In genomic region chr9:65435211-65435610, GRCm38 (mm10) we compare ENCODE assay signal across 8 mouse cellular contexts. TPM values are rescaled to one million over a fixed set of nuclear protein-coding genes. Genes with fewer than 3 reads are reported as not detected.
DNase-seq lines count a peak whose midpoint lies in the region; ATAC-seq and TF ChIP-seq lines count a peak whose summit lies in the region.

No protein-coding gene starts in this region.

- 75% methylated on average over 4 of the region's 4 CpGs for WGBS in forebrain, embryonic 10.5 days
- 75% methylated on average over 4 of the region's 4 CpGs for WGBS in forebrain, embryonic 12.5 days
- WGBS in lung, embryonic 16.5 days = 63% methylated on average over 4 of the region's 4 CpGs
- 78% methylated on average over 4 of the region's 4 CpGs for WGBS in hindbrain, embryonic 15.5 days

- peak overlapping the region; percentile 97 for H3K4me3 ChIP-seq in forebrain, embryonic 10.5 days
- no peak overlapping the region; the same call in 1 of the 2 replicates for H3K4me3 ChIP-seq in forebrain, embryonic 12.5 days (replicated peaks)
- H3K4me3 ChIP-seq in lung, embryonic 16.5 days (ENCODE audit: low read length) = no peak overlapping the region; the same call in 1 of the 2 replicates
- H3K4me3 ChIP-seq in hindbrain, embryonic 15.5 days = peak overlapping the region; percentile 100; the same call in 1 of the 2 replicates
- peak overlapping the region; percentile 36 for H3K4me3 ChIP-seq in myocyte

- peaks cover 10% of the 10 kb centered on the region for H3K4me1 ChIP-seq in forebrain, embryonic 10.5 days
- H3K4me1 ChIP-seq in forebrain, embryonic 12.5 days = peaks cover 6% of the 10 kb centered on the region
- peaks cover 7% of the 10 kb centered on the region for H3K4me1 ChIP-seq in lung, embryonic 16.5 days (replicated peaks; ENCODE audit: control insufficient read depth, insufficient read depth, low read length)
- H3K4me1 ChIP-seq in hindbrain, embryonic 15.5 days (replicated peaks) = peaks cover 9% of the 10 kb centered on the region

- no peak overlapping the region; the same call in 1 of the 2 replicates for H3K4me2 ChIP-seq in forebrain, embryonic 12.5 days
- peak overlapping the region; percentile 70; the same call in 1 of the 2 replicates for H3K4me2 ChIP-seq in lung, embryonic 16.5 days (ENCODE audit: low read depth, low read length)
- peak overlapping the region; percentile 64 for H3K4me2 ChIP-seq in hindbrain, embryonic 15.5 days
- no peak overlapping the region for H3K4me2 ChIP-seq in myocyte (ENCODE audit: low read depth)

- no peak overlapping the region for H3K9ac ChIP-seq in forebrain, embryonic 12.5 days
- no peak overlapping the region for H3K9ac ChIP-seq in lung, embryonic 16.5 days (ENCODE audit: low read length)
- H3K9ac ChIP-seq in hindbrain, embryonic 15.5 days = 0 out of 2 replicates have a peak overlapping the region, but pooled peaks have one; percentile 94

- H3K9me3 ChIP-seq in forebrain, embryonic 10.5 days = no peaks in the 10 kb centered on the region
- H3K9me3 ChIP-seq in forebrain, embryonic 12.5 days = no peaks in the 10 kb centered on the region
- no peaks in the 10 kb centered on the region for H3K9me3 ChIP-seq in lung, embryonic 16.5 days (ENCODE audit: control insufficient read depth, low read length)
- H3K9me3 ChIP-seq in hindbrain, embryonic 15.5 days = no peaks in the 10 kb centered on the region

- H3K27me3 ChIP-seq in forebrain, embryonic 10.5 days (ENCODE audit: poor library complexity, severe bottlenecking) = no peaks in the 10 kb centered on the region
- H3K27me3 ChIP-seq in forebrain, embryonic 12.5 days = 0 out of 2 replicates have a peak, but pooled peaks cover 4% of the 10 kb centered on the region
- H3K27me3 ChIP-seq in lung, embryonic 16.5 days (ENCODE audit: control insufficient read depth, insufficient read depth, low read depth, low read length) = no peaks in the 10 kb centered on the region
- H3K27me3 ChIP-seq in hindbrain, embryonic 15.5 days = no peaks in the 10 kb centered on the region
- H3K27me3 ChIP-seq in myocyte (ENCODE audit: control insufficient read depth, insufficient read depth, insufficient read length) = no peaks in the 10 kb centered on the region

- DNase-seq in forebrain, embryonic 10.5 days (ENCODE audit: extremely low spot score, low spot score) = no peak
- DNase-seq in lung, postnatal 36 days = no peak
- DNase-seq in testis, postnatal 10 days (ENCODE audit: low spot score) = no peak
- no peak for DNase-seq in frontal cortex, postnatal 36 days (ENCODE audit: low spot score in 2 of 2)

- H3K79me2 ChIP-seq in myocyte (ENCODE audit: control insufficient read depth, insufficient read depth) = no peaks in the 10 kb centered on the region

- peaks cover 21% of the 10 kb centered on the region for H3K36me3 ChIP-seq in forebrain, embryonic 10.5 days (replicated peaks)
- 0 out of 2 replicates have a peak, but pooled peaks cover 3% of the 10 kb centered on the region for H3K36me3 ChIP-seq in forebrain, embryonic 12.5 days (replicated peaks)
- H3K36me3 ChIP-seq in lung, embryonic 16.5 days (ENCODE audit: control insufficient read depth, insufficient read depth, low read length) = 0 out of 2 replicates have a peak, but pooled peaks cover 2% of the 10 kb centered on the region
- H3K36me3 ChIP-seq in hindbrain, embryonic 15.5 days = peaks cover 5% of the 10 kb centered on the region
- H3K36me3 ChIP-seq in myocyte (ENCODE audit: control insufficient read depth, insufficient read depth) = no peaks in the 10 kb centered on the region

- no peak overlapping the region for H3ac ChIP-seq in myocyte (ENCODE audit: control insufficient read depth, insufficient read length)

- H3K27ac ChIP-seq in forebrain, embryonic 10.5 days = no peak overlapping the region
- H3K27ac ChIP-seq in forebrain, embryonic 12.5 days = no peak overlapping the region
- peak overlapping the region; percentile 7; the same call in 1 of the 2 replicates for H3K27ac ChIP-seq in lung, embryonic 16.5 days (ENCODE audit: low read length)
- H3K27ac ChIP-seq in hindbrain, embryonic 15.5 days (replicated peaks) = no peak overlapping the region

- ATAC-seq in forebrain, embryonic 12.5 days (ENCODE audit: low FRiP score) = no peak
- ATAC-seq in lung, embryonic 16.5 days (ENCODE audit: low read depth) = no peak; the same call in 1 of the 2 replicates
- peak; percentile 17; the same call in 1 of the 2 replicates for ATAC-seq in hindbrain, embryonic 15.5 days (ENCODE audit: low FRiP score, low read depth)

- no peak for TF ChIP-seq POLR2A in myocyte (IDR thresholded peaks at IDR 0.05; ENCODE audit: insufficient read length, low read depth)

TF ChIP-seq in myocyte, 11 proteins besides CTCF, POLR2A, EP300 and RAD21:
- TF ChIP-seq SRF (IDR thresholded peaks at IDR 0.05; ENCODE audit: control insufficient read depth, insufficient read length, low read depth) = no peak
- no peak for TF ChIP-seq MAX (IDR thresholded peaks at IDR 0.05; ENCODE audit: low read depth)
- TF ChIP-seq REST (IDR thresholded peaks at IDR 0.05; ENCODE audit: insufficient read depth, insufficient read length) = no peak
- TF ChIP-seq MYOG (IDR thresholded peaks at IDR 0.05; ENCODE audit: control insufficient read depth in 1 of 3, insufficient read depth in 1 of 3, insufficient read length in 2 of 3, low read depth in 2 of 3) = no peak
- no peak for TF ChIP-seq E2F4 (IDR thresholded peaks at IDR 0.05; ENCODE audit: insufficient read depth)
- no peak for TF ChIP-seq TCF3 (IDR thresholded peaks at IDR 0.05; ENCODE audit: insufficient read length, low read depth)
- no peak for TF ChIP-seq POLR2AphosphoS2 (IDR thresholded peaks at IDR 0.05; ENCODE audit: insufficient read length, low read depth)
- TF ChIP-seq MYOD1 (IDR thresholded peaks at IDR 0.05; ENCODE audit: control insufficient read depth in 1 of 3, insufficient read length in 2 of 3, low read depth in 2 of 3) = no peak
- no peak for TF ChIP-seq USF1 (IDR thresholded peaks at IDR 0.05; ENCODE audit: low read depth)
- no peak for TF ChIP-seq CEBPB (IDR thresholded peaks at IDR 0.05; ENCODE audit: insufficient read depth, poor library complexity, severe bottlenecking)
- TF ChIP-seq TCF12 (IDR thresholded peaks at IDR 0.05; ENCODE audit: insufficient read depth, poor library complexity, severe bottlenecking) = no peak

RNA-seq across cellular contexts. Expression of gene Mtfmt, which starts 0.4 kb away (rescaled TPM):
- polyA plus RNA-seq in forebrain, embryonic 10.5 days (2016; fragmentation: Nextera tagmentation; extraction: Ambion mirVana) = 20.5 and 21.5 TPM in 2 replicates
- polyA plus RNA-seq in forebrain, embryonic 12.5 days (2016; fragmentation: Nextera tagmentation; extraction: Ambion mirVana) = 22.0 and 22.2 TPM in 2 replicates
- polyA plus RNA-seq in lung, embryonic 16.5 days (2015; fragmentation: Nextera tagmentation; extraction: Ambion mirVana) = 20.1 and 22.2 TPM in 2 replicates
- 25.4 and 25.7 TPM in 2 replicates for polyA plus RNA-seq in hindbrain, embryonic 15.5 days (2015; fragmentation: Nextera tagmentation; extraction: Ambion mirVana)
- polyA plus RNA-seq in myocyte (2012; fragmentation: generic; extraction: Trizol) = 6.3 TPM

RNA-seq across cellular contexts. Expression of gene Slc51b, which starts 12.5 kb away (rescaled TPM):
- polyA plus RNA-seq in forebrain, embryonic 10.5 days (2016; fragmentation: Nextera tagmentation; extraction: Ambion mirVana) = not detected in 2 replicates
- not detected in 2 replicates for polyA plus RNA-seq in forebrain, embryonic 12.5 days (2016; fragmentation: Nextera tagmentation; extraction: Ambion mirVana)
- polyA plus RNA-seq in lung, embryonic 16.5 days (2015; fragmentation: Nextera tagmentation; extraction: Ambion mirVana) = not detected in 2 replicates
- polyA plus RNA-seq in hindbrain, embryonic 15.5 days (2015; fragmentation: Nextera tagmentation; extraction: Ambion mirVana) = not detected in 2 replicates
- not detected for polyA plus RNA-seq in myocyte (2012; fragmentation: generic; extraction: Trizol)

RNA-seq across cellular contexts. Expression of gene Spg21, which starts 25.5 kb away (rescaled TPM):
- polyA plus RNA-seq in forebrain, embryonic 10.5 days (2016; fragmentation: Nextera tagmentation; extraction: Ambion mirVana) = 93.8 TPM in 2 replicates
- polyA plus RNA-seq in forebrain, embryonic 12.5 days (2016; fragmentation: Nextera tagmentation; extraction: Ambion mirVana) = 116 and 118 TPM in 2 replicates
- polyA plus RNA-seq in lung, embryonic 16.5 days (2015; fragmentation: Nextera tagmentation; extraction: Ambion mirVana) = 98.9 and 99.2 TPM in 2 replicates
- 109 and 117 TPM in 2 replicates for polyA plus RNA-seq in hindbrain, embryonic 15.5 days (2015; fragmentation: Nextera tagmentation; extraction: Ambion mirVana)
- 101 TPM for polyA plus RNA-seq in myocyte (2012; fragmentation: generic; extraction: Trizol)

RNA-seq across cellular contexts. Expression of gene Rasl12, which starts 36.9 kb away (rescaled TPM):
- polyA plus RNA-seq in forebrain, embryonic 10.5 days (2016; fragmentation: Nextera tagmentation; extraction: Ambion mirVana) = 6.3 and 7.2 TPM in 2 replicates
- 6.4 and 7.2 TPM in 2 replicates for polyA plus RNA-seq in forebrain, embryonic 12.5 days (2016; fragmentation: Nextera tagmentation; extraction: Ambion mirVana)
- 53.8 and 55.8 TPM in 2 replicates for polyA plus RNA-seq in lung, embryonic 16.5 days (2015; fragmentation: Nextera tagmentation; extraction: Ambion mirVana)
- polyA plus RNA-seq in hindbrain, embryonic 15.5 days (2015; fragmentation: Nextera tagmentation; extraction: Ambion mirVana) = 7.6 TPM in 2 replicates
- 0.11 TPM for polyA plus RNA-seq in myocyte (2012; fragmentation: generic; extraction: Trizol)

RNA-seq across cellular contexts. Expression of gene Kbtbd13, which starts 43.8 kb away (rescaled TPM):
- 0.66 and 0.85 TPM in 2 replicates for polyA plus RNA-seq in forebrain, embryonic 10.5 days (2016; fragmentation: Nextera tagmentation; extraction: Ambion mirVana)
- polyA plus RNA-seq in forebrain, embryonic 12.5 days (2016; fragmentation: Nextera tagmentation; extraction: Ambion mirVana) = 0.72 and 0.74 TPM in 2 replicates
- 4.7 and 4.8 TPM in 2 replicates for polyA plus RNA-seq in lung, embryonic 16.5 days (2015; fragmentation: Nextera tagmentation; extraction: Ambion mirVana)
- polyA plus RNA-seq in hindbrain, embryonic 15.5 days (2015; fragmentation: Nextera tagmentation; extraction: Ambion mirVana) = 0.41 and 0.78 TPM in 2 replicates
- polyA plus RNA-seq in myocyte (2012; fragmentation: generic; extraction: Trizol) = 0.31 TPM

Comparison
In these comparisons a context has a peak if more than half of its experiments do, and no peak if none do; other contexts are left out.
1. H3K4me3 ChIP-seq: peak in forebrain, embryonic 10.5 days (single experiment), hindbrain, embryonic 15.5 days (single experiment) and myocyte (single experiment); none in forebrain, embryonic 12.5 days (single experiment) and lung, embryonic 16.5 days (single experiment).
2. H3K4me2 ChIP-seq: peak in lung, embryonic 16.5 days (single experiment) and hindbrain, embryonic 15.5 days (single experiment); none in forebrain, embryonic 12.5 days (single experiment) and myocyte (single experiment).